Mouse (Mus musculus) E14TG2a.4 (cell line): ENCODE measurements at regions not wholly inside any gene's neighbourhood (a gene's known extent, or its start where the extent isn't known, plus 50 kb on each side); places are given as distances from the start of the nearest gene placed in this dataset.

ENCODE experiments used
- H3K27me3 ChIP-seq: 2 replicates; pipeline ENCODE4 v1.6.1; 2014; ENCODE audit warnings: low read length, control low read depth; ENCODE audit not compliant: insufficient read depth
- H3K36me3 ChIP-seq: 2 replicates; pipeline ENCODE4 v1.6.1; 2014; ENCODE audit warnings: low read length, control low read depth; ENCODE audit not compliant: insufficient read depth
- H3K4me1 ChIP-seq: replicated peaks from 2 replicates; pipeline ENCODE4 v1.6.1; 2014; ENCODE audit warnings: low read depth, low read length, control low read depth
- H3K4me3 ChIP-seq: replicated peaks from 2 replicates; pipeline ENCODE4 v1.5.1; 2014; ENCODE audit warnings: mild to moderate bottlenecking, low read length
- H3K9me3 ChIP-seq: 2 replicates; pipeline ENCODE4 v1.6.1; 2014; ENCODE audit warnings: low read length, control low read depth
- CTCF ChIP-seq: conservative IDR thresholded peaks from 2 replicates; pipeline ENCODE4 v1.5.1; 2014; ENCODE audit warnings: low read length
- NANOG ChIP-seq: IDR thresholded peaks from 2 replicates; pipeline ENCODE4 v1.6.1; 2014; ENCODE audit warnings: borderline replicate concordance, low read length, mixed read lengths
- POU5F1 ChIP-seq: IDR thresholded peaks from 2 replicates; pipeline ENCODE4 v1.6.1; 2014; ENCODE audit warnings: low read length, borderline replicate concordance

DNA sequence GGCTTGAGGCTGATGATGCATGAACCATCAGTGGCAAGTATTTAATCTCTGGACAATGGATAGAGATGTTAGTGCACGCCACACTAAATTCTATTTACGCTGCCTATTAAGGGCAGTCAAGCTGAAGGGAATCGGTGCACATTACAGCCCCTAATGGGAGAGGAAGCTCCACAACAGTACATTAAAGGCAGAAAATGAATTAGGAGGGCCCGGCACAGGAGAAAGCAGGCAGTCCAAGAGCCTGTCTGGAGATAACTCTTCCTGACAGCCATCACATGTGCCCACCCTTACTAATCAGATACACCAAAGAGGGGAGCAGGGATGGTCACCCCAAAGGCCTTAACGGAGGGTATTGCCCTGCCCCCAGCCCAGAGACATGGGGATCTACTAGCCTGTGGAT is 118.7 kb upstream of the Mafb start:
- no peaks in the 10 kb centered on the region for H3K36me3 ChIP-seq
- H3K9me3 ChIP-seq, result no peaks in the 10 kb centered on the region
- TF ChIP-seq CTCF (no peak), POU5F1 (no peak), NANOG (no peak)
- peaks cover 18% of the 10 kb centered on the region for H3K4me1 ChIP-seq
- peaks cover 21% of the 10 kb centered on the region for H3K27me3 ChIP-seq
- H3K4me3 ChIP-seq, result no peak overlapping the region

DNA sequence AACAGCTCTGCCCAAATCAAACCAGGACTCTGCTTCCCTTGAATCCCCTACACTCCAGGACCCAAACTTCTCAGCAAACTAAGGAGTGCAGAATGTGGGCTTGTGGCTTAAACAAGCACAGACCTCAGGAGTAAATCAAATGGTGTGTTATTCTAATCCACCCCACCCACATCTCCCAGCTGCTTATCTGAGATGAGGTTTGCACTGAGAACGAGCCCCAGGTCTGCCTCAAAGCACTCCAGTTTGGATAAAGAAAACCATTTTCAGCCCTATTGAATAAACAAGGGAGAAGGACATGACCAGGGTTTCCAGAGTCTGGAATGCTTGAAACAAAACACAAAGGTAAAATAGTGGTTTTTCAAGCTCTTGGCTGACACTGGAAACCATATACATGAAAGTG is 132.9 kb upstream of the Mafb start:
- no peak overlapping the region for H3K4me3 ChIP-seq
- H3K4me1 ChIP-seq, result 0 out of 2 replicates have a peak, but pooled peaks cover 5% of the 10 kb centered on the region
- TF ChIP-seq POU5F1 (no peak), NANOG (no peak), CTCF (no peak)
- H3K9me3 ChIP-seq, result no peaks in the 10 kb centered on the region
- no peaks in the 10 kb centered on the region for H3K36me3 ChIP-seq
- peaks cover 7% of the 10 kb centered on the region for H3K27me3 ChIP-seq

DNA sequence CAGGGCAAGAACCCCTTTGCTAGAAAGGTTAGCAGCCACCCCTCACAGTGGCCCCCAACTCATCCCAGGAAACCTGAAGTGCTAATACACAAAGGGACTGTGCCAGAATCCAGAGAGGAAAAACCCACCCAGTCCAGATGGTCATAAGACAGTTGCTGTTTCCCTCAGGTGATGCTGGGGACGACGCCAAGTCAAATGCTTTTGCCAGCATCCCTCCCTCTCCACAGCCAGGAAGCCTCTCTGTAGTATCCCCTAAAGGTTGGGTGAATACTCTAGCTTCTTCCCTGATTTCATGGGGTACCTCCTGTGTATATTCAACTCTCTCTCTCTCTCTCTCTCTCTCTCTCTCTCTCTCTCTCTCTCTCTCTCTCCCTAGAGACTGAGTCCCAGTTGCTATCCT is 136.0 kb upstream of the Mafb start:
- Histone ChIP-seq H3K9me3 (no peaks in the 10 kb centered on the region), H3K4me1 (peaks cover 18% of the 10 kb centered on the region), H3K36me3 (no peaks in the 10 kb centered on the region), H3K4me3 (no peak overlapping the region), H3K27me3 (peaks cover 8% of the 10 kb centered on the region)
- TF ChIP-seq NANOG, result no peak

DNA sequence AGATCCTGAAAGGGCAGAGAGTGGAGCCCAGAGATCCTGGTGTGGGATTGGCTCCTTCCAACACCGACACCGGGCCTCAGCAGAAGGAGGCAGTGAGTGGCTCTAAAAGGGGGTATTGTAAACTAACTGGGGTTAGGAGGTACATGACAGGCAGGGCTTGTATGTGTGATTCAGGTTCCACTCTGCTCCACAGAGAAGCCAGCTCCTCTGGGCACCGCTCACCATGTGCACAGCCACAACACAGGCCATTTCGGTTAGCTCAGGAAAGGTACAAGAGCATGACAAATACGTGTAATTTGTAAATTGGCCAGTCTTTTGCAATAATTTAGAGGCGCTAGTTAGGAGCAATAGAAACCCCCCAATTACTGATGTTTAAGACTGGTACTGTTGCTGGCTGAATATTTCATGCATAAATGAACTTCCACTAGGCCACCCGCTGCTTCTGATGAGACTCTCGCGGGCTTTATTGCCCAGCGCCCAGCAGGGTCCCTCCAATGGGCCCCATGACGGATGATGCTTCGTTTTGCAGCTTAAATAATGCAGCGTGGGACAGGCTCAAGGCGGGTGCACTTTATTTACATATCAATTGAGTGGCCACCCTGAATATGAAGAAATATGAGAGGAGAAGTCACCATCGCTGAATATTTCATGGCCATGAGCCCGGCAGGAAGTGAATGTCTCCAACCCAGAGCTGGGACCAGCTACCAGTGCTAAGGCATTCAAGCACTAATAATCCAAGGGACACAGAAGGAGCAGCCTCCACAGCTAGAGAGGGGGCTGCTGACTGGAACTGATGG is 136.9 kb upstream of the Mafb start:
- no peak overlapping the region for H3K4me3 ChIP-seq
- H3K4me1 ChIP-seq, result peaks cover 27% of the 10 kb centered on the region
- H3K27me3 ChIP-seq, result peaks cover 14% of the 10 kb centered on the region
- TF ChIP-seq POU5F1 (no peak), CTCF (no peak), NANOG (no peak)
- H3K9me3 ChIP-seq, result no peaks in the 10 kb centered on the region
- no peaks in the 10 kb centered on the region for H3K36me3 ChIP-seq

DNA sequence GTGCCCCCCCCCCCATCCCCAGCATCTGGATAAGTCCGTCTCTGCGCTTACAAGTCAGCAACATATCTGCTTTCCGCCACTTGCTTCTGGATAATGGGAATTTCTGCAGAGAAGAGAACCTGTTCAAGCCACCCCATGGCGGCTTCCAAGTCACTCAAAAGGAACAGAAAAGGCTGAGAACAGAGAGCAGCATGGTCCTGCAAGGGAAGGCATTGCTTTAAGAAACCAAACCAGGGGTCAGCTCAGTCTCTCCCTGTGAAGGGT is 137.5 kb upstream of the Mafb start:
- TF ChIP-seq NANOG (no peak), CTCF (no peak), POU5F1 (no peak)
- H3K36me3 ChIP-seq, result no peaks in the 10 kb centered on the region
- peaks cover 30% of the 10 kb centered on the region for H3K4me1 ChIP-seq
- H3K4me3 ChIP-seq, result no peak overlapping the region
- H3K9me3 ChIP-seq, result no peaks in the 10 kb centered on the region
- H3K27me3 ChIP-seq, result peaks cover 19% of the 10 kb centered on the region

DNA sequence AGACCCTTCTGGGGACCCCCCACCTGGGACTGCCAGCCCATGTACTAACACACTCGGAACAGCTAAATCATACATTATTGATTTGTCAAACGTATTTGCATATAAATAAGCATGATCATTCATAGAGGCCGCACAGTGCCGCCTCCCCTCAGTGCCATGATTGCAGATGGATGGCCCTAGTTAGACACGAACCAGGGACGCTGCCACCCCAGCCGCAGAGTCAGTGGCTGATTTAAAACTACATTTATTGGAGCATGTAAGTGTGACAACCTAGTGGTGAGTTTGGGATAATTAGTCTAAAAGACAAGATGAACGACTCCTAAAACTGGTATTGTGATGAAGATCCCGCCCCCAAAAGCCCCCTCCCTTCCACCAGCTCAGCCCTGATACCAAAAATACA is 138.3 kb upstream of the Top1 start:
- H3K36me3 ChIP-seq, result no peaks in the 10 kb centered on the region
- no peaks in the 10 kb centered on the region for H3K9me3 ChIP-seq
- H3K4me3 ChIP-seq, result no peak overlapping the region
- H3K4me1 ChIP-seq, result peaks cover 54% of the 10 kb centered on the region
- H3K27me3 ChIP-seq, result peaks cover 24% of the 10 kb centered on the region
- no peak for TF ChIP-seq CTCF
- no peak for TF ChIP-seq POU5F1
- TF ChIP-seq NANOG, result no peak

DNA sequence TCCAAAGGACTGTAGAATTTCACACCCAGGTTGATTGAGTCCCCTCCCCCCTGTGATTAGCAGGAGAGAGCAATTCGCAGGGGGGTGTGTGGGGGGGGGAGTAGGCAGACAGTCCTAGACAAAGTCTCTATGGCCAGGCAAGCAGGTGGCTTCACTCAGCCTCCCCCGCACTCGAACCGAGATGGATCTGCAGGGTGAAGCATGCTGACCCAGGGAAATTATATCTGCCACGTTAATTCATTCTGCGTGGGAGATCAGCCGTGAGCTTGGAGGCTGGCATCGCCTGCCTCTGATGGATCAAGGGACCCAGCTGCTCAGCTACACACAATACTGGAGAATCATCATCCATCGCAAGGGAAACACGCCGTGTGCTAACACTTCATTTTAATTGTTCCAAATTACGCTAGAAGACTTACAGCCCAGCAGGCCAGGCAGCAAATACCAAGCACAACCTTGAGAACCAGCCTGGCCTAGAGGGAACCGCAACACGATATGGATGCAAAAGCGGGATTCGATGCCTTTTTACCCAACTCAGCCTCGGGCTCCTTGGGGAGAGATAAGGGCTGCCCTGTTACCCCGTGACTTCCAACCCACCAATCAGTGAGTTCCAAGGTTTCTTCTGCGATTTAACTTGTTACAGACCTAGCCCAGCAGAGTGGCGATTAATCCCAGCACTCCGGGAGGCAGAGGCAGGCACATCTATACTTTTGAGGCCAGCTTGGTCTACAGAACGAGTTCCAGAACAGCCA is 137.7 kb upstream of the Top1 start:
- Histone ChIP-seq H3K4me1 (peaks cover 54% of the 10 kb centered on the region), H3K27me3 (peaks cover 23% of the 10 kb centered on the region), H3K36me3 (no peaks in the 10 kb centered on the region), H3K9me3 (no peaks in the 10 kb centered on the region), H3K4me3 (no peak overlapping the region)
- TF ChIP-seq CTCF, result no peak
- no peak for TF ChIP-seq POU5F1
- TF ChIP-seq NANOG, result no peak

DNA sequence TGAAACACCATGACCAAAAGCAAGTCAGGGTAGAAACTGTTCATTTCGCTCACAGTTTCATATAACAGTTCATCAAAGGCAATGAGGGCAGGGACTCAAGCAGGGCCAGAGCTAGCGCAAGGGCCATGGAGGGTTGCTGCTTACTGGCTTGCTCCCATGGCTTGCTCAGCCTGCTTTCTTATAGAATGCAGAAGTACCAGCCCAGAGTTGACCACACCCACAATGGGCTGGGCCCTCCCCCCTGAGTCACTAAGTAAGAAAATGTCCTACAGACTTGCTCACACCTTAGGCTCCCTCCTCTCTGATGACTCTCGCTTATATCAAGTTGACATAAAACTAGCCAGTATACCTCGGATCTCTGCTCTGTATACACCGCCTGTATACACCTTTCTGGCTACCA is 135.5 kb upstream of the Top1 start:
- Histone ChIP-seq H3K36me3 (no peaks in the 10 kb centered on the region), H3K9me3 (no peaks in the 10 kb centered on the region), H3K4me3 (peak overlapping the region; percentile 15; the same call in 1 of the 2 replicates), H3K27me3 (peaks cover 32% of the 10 kb centered on the region), H3K4me1 (peaks cover 67% of the 10 kb centered on the region)
- TF ChIP-seq CTCF (no peak), NANOG (no peak), POU5F1 (no peak)
